Mouse (Mus musculus): Measurements from ENCODE around the gene Junb. TPM values are rescaled to one million over a fixed set of nuclear protein-coding genes. Genes with fewer than 3 reads are reported as not detected.

Junb gene
- polyA plus RNA-seq (2015; fragmentation: Nextera tagmentation; extraction: Ambion mirVana), result 9.4 and 15.1 TPM in 2 replicates

DNA sequence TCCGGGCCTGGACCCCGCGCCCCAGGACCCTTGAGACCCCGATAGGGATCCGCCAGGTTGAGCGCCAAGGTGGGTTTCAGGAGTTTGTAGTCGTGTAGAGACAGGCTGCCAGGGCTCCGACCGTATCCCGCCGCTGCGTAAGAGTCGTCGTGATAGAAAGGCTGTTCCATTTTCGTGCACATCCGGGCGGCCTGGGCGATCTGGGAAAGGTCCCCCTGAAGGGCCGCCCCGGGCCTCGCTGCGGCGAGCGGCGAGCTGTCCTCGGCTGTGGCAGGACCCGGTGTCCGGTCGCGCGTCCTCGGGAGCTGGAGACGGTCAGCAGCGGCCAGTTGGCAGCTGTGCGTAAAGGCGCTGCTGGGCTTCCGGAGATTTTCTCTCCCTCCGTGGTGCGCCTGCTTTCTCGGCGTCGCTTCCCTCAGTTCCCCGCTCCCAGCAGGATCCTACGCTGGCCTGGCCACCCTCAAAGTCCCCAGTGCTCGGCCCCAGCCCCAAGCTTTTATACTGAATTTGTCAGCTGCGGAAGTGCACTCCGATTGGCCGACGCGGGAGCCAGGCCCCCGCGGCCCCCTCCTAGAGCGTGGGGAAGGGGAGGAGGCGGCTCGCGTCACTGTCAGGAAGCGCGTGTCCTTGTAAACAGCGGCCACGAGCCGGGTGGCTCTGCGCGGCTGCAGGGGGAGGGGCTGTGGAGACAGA is at the start of gene Junb:
Gene Junb, minus strand, starts transcription at position 471 of the 693 bp plus-strand sequence.
- peak within 1 kb of the TSS; percentile 59 for H3K4me3 ChIP-seq (replicated peaks)
- no peaks in the 10 kb centered on the region; the same call in none of the 2 replicates for H3K27me3 ChIP-seq (replicated peaks)
- under 1% methylated on average over 62 of the region's 63 CpGs for WGBS
- H3K9ac ChIP-seq (replicated peaks), result peak within 1 kb of the TSS; percentile 55
- H3K27ac ChIP-seq (replicated peaks), result peak within 1 kb of the TSS; percentile 65
- H3K4me1 ChIP-seq, result peaks cover 68% of the 10 kb centered on the region
- H3K36me3 ChIP-seq, result peaks cover 13% of the 10 kb centered on the region
- peak; percentile 56 for ATAC-seq (ENCODE audit: low FRiP score)
- no peaks in the 10 kb centered on the region for H3K9me3 ChIP-seq (replicated peaks)
- peak within 1 kb of the TSS; percentile 99 for H3K4me2 ChIP-seq

GRCm38 (mm10) chr8:85027922-85028321 is 49.4 kb upstream of the Junb start:
- peaks cover 51% of the 10 kb centered on the region for H3K4me1 ChIP-seq
- no peaks in the 10 kb centered on the region for H3K27me3 ChIP-seq (replicated peaks)
- H3K4me3 ChIP-seq (replicated peaks), result peak overlapping the region; percentile 100
- WGBS, result 26% methylated on average over 2 of the region's 2 CpGs
- no peak overlapping the region for H3K27ac ChIP-seq (replicated peaks)
- no peaks in the 10 kb centered on the region for H3K9me3 ChIP-seq (replicated peaks)
- peak overlapping the region; percentile 100 for H3K9ac ChIP-seq (replicated peaks)
- no peak for ATAC-seq (ENCODE audit: low FRiP score)
- peaks cover 41% of the 10 kb centered on the region for H3K36me3 ChIP-seq
- peak overlapping the region; percentile 92 for H3K4me2 ChIP-seq

- no peaks in the 10 kb centered on the region for H3K9me3 ChIP-seq (replicated peaks)
- no peaks in the 10 kb centered on the region for H3K27me3 ChIP-seq (replicated peaks)
- peaks cover 51% of the 10 kb centered on the region for H3K4me1 ChIP-seq
- peak overlapping the region; percentile 100 for H3K4me3 ChIP-seq (replicated peaks)
- ATAC-seq (ENCODE audit: low FRiP score), result no peak
- H3K4me2 ChIP-seq, result peak overlapping the region; percentile 92
- 4% methylated on average over 13 of the region's 13 CpGs for WGBS
- H3K36me3 ChIP-seq, result peaks cover 43% of the 10 kb centered on the region
- H3K9ac ChIP-seq (replicated peaks), result peak overlapping the region; percentile 100
- H3K27ac ChIP-seq (replicated peaks), result peak overlapping the region; percentile 86
Observed at GRCm38 (mm10) chr8:85027516-85027855, 49.0 kb upstream of the Junb start.

DNA sequence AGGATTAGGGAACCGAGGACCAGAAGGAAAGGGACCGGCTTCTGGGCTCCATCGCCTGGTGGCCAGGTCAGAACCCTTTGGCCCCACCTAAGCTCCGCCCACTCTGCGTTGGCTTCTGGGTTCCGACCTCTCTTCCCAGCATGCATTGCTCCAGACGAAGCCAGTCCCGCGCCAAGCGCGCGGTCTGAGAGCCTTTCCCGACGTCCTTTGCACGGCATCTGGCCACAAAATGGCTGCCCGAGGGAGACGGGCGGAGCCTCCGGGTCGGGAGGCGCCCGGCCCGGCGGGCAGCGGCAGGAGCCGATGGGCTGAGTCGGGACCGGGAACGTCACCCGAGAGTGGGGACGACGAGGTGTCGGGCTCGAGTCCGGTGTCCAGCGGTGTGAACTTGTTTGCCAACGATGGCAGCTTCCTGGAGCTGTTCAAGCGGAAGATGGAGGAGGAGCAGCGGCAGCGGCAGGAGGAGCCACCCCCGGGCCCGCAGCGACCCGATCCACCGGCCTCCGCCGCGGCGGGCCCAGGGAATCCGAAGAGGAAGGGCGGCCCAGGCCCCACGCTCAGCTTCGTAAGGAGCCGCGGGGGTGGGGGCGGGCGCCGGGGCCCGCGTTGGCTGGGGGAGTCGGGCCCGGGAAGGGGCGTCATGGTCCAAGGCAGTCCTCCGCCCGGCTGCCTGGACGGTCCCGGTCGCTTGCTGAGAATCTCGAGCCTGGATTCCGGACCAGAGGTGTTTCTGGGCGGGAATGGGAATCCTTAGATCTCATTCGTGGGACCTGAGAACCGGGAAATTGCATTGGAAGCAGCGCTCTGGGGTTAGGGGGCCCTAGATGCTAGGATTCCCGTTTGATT is 48.4 kb upstream of the Junb start, which contains the start of gene Trir:
Gene Trir, plus strand, starts transcription at position 154 of the 846 bp plus-strand sequence.
- Histone ChIP-seq H3K9ac (replicated peaks) (peak within 1 kb of the TSS; percentile 100), H3K4me3 (replicated peaks) (peak within 1 kb of the TSS; percentile 100), H3K4me2 (peak within 1 kb of the TSS; percentile 92), H3K4me1 (peaks cover 51% of the 10 kb centered on the region), H3K27ac (replicated peaks) (peak within 1 kb of the TSS; percentile 86), H3K27me3 (replicated peaks) (no peaks in the 10 kb centered on the region), H3K36me3 (peaks cover 43% of the 10 kb centered on the region), H3K9me3 (replicated peaks) (no peaks in the 10 kb centered on the region)
- ATAC-seq (ENCODE audit: low FRiP score), result peak; percentile 83
- under 1% methylated on average over 75 of the region's 75 CpGs for WGBS

GRCm38 (mm10) chr8:85025098-85025932 is 46.8 kb upstream of the Junb start, which contains the start of gene Asna1:
Gene Asna1, minus strand, starts transcription at chr8:85025281.
- peaks cover 51% of the 10 kb centered on the region for H3K4me1 ChIP-seq
- peak; percentile 89 for ATAC-seq (ENCODE audit: low FRiP score)
- 8% methylated on average over 30 of the region's 30 CpGs for WGBS
- H3K36me3 ChIP-seq, result peaks cover 43% of the 10 kb centered on the region
- no peaks in the 10 kb centered on the region for H3K27me3 ChIP-seq (replicated peaks)
- H3K9ac ChIP-seq (replicated peaks), result peak within 1 kb of the TSS; percentile 74
- H3K9me3 ChIP-seq (replicated peaks), result no peaks in the 10 kb centered on the region
- H3K4me3 ChIP-seq (replicated peaks), result peak within 1 kb of the TSS; percentile 97
- peak within 1 kb of the TSS; percentile 86 for H3K27ac ChIP-seq (replicated peaks)
- peak within 1 kb of the TSS; percentile 92 for H3K4me2 ChIP-seq

DNA sequence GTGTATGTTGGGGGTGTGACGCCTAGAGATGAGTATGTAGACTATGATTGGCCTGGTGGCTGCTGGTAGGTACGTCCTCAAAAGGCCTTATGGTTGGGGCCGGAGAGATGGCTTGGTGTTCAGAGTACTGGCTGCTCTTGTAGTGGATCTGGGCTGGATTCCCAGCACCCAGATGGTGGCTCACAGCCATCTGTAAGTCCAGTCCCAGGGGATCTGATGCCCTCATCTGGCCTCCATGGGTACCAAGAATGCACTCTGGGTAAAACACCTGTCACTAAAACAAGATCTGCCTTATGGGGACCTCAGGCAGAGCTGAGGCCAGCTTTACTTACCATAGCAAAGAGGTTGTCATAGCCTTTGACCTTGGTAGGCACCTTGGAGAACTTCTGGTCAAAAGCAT is 45.3 kb upstream of the Junb start:
- H3K9me3 ChIP-seq (replicated peaks), result no peaks in the 10 kb centered on the region
- WGBS, result 95% methylated on average over 3 of the region's 3 CpGs
- peak overlapping the region; percentile 97 for H3K4me3 ChIP-seq (replicated peaks)
- no peak for ATAC-seq (ENCODE audit: low FRiP score)
- no peak overlapping the region for H3K27ac ChIP-seq (replicated peaks)
- no peaks in the 10 kb centered on the region for H3K27me3 ChIP-seq (replicated peaks)
- peaks cover 47% of the 10 kb centered on the region for H3K36me3 ChIP-seq
- H3K4me2 ChIP-seq, result peak overlapping the region; percentile 92
- no peak overlapping the region for H3K9ac ChIP-seq (replicated peaks)
- peaks cover 40% of the 10 kb centered on the region for H3K4me1 ChIP-seq

DNA sequence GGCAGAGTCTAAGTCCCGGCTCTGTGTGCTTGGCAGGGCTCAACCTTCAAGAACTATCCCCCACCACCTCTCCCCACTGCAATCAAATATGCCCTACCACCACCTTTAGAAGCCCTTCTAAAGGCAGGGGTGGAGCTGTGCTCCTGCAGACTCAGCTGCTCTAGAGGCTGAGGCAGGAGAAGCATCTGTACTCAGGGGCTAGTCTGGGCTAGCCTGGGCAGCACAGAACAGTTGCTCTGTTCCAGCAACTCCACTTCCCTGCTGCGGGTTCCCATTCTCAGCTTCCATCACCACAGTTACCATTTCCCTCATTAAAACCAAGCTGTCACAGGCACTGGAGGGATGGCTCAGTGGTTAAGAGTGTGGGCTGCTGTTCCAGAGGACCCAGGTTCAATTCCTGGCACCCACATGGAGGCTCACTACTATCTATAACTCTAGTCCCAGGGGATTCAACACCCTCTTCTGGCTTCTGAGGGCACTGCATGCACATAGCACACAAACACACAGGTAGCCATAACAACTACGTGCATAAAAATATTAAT is 43.1 kb upstream of the Junb start:
- peaks cover 29% of the 10 kb centered on the region for H3K4me1 ChIP-seq
- H3K36me3 ChIP-seq, result peaks cover 63% of the 10 kb centered on the region
- no peak for ATAC-seq (ENCODE audit: low FRiP score)
- H3K4me3 ChIP-seq (replicated peaks), result no peak overlapping the region
- no peaks in the 10 kb centered on the region for H3K9me3 ChIP-seq (replicated peaks)
- H3K27me3 ChIP-seq (replicated peaks), result no peaks in the 10 kb centered on the region
- no peak overlapping the region for H3K27ac ChIP-seq (replicated peaks)
- no peak overlapping the region for H3K9ac ChIP-seq (replicated peaks)
- no peak overlapping the region for H3K4me2 ChIP-seq
- 94% methylated on average over 3 of the region's 3 CpGs for WGBS

DNA sequence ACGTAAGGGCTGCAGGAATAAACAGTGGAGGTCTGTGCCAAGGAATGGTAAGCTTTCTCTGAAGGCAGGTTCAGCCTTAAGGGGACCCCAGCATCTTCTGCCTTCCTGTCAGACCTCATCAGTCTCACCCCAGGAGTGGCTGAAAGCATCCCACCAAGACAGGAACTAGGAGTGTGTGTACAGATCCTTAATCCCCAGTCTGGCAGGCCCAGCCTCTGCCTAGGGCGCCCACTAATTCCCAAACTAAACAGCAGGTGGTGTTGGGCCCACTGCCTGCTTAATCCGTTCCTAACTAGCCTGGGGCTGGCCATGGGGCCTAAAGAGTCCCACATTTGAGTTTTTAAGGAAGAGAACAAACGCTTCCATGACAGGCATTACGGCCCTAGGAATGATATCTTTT is 38.7 kb upstream of the Junb start:
- Histone ChIP-seq H3K27ac (replicated peaks) (no peak overlapping the region), H3K9me3 (replicated peaks) (no peaks in the 10 kb centered on the region), H3K4me1 (peaks cover 7% of the 10 kb centered on the region), H3K4me2 (no peak overlapping the region), H3K9ac (replicated peaks) (no peak overlapping the region), H3K27me3 (replicated peaks) (peaks cover 15% of the 10 kb centered on the region; the same call in 1 of the 2 replicates), H3K36me3 (peaks cover 46% of the 10 kb centered on the region), H3K4me3 (replicated peaks) (no peak overlapping the region)
- 62% methylated on average over 5 of the region's 5 CpGs for WGBS
- no peak for ATAC-seq (ENCODE audit: low FRiP score)

DNA sequence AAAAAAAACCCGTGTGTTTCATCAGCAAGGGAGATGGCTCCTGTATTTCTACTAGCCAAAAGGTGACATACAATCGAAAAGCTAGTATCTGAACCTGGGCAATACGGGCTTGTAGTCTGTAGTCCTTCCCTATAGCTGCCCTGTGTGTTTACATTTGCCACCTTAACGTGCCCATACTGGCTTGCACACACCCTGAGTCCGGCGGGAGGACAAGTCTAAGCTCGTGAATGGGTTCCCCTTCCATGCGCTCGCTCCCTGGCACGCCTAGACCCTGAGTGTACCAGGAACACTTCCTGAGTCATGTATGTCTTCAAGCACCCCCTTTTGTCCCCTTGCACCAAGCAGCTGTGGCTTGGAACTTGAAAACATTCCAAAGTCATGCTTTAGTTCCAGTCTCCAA is 38.2 kb upstream of the Junb start:
- Histone ChIP-seq H3K27me3 (replicated peaks) (peaks cover 17% of the 10 kb centered on the region), H3K9ac (replicated peaks) (no peak overlapping the region), H3K4me3 (replicated peaks) (no peak overlapping the region), H3K36me3 (peaks cover 42% of the 10 kb centered on the region), H3K27ac (replicated peaks) (no peak overlapping the region), H3K9me3 (replicated peaks) (no peaks in the 10 kb centered on the region), H3K4me1 (peaks cover 7% of the 10 kb centered on the region), H3K4me2 (no peak overlapping the region)
- 75% methylated on average over 10 of the region's 10 CpGs for WGBS
- ATAC-seq (ENCODE audit: low FRiP score), result no peak

GRCm38 (mm10) chr8:85014431-85014830 is 35.9 kb upstream of the Junb start, which contains the start of gene Best2:
Gene Best2, minus strand, starts transcription at chr8:85014531.
- no peak for ATAC-seq (ENCODE audit: low FRiP score)
- peak within 1 kb of the TSS; percentile 50; the same call in 1 of the 2 replicates for H3K9ac ChIP-seq (replicated peaks)
- H3K9me3 ChIP-seq (replicated peaks), result no peaks in the 10 kb centered on the region
- H3K27me3 ChIP-seq (replicated peaks), result peaks cover 32% of the 10 kb centered on the region
- peaks cover 7% of the 10 kb centered on the region for H3K4me1 ChIP-seq
- WGBS, result 53% methylated on average over 2 of the region's 2 CpGs
- peak within 1 kb of the TSS; percentile 41 for H3K4me3 ChIP-seq (replicated peaks)
- H3K4me2 ChIP-seq, result peak within 1 kb of the TSS; percentile 74
- H3K36me3 ChIP-seq, result peaks cover 21% of the 10 kb centered on the region
- no peak within 1 kb of the TSS for H3K27ac ChIP-seq (replicated peaks)
